ENCODE assay signal across 16 mouse cellular contexts in genomic region chr8:122003646-122004045, GRCm38 (mm10). TPM values are rescaled to one million over a fixed set of nuclear protein-coding genes. Genes with fewer than 3 reads are reported as not detected.
DNase-seq lines count a peak whose midpoint lies in the region; ATAC-seq and TF ChIP-seq lines count a peak whose summit lies in the region.
"Had no signal": no experiment of that assay in that cellular context is flagged by ENCODE, and none has a peak within 500 bp of the region (broad histone marks: within the 10 kb centered on the region; RNA-seq: fewer than 3 reads in every experiment).

No protein-coding gene starts in this region.

- TF ChIP-seq CTCF in forebrain, postnatal 0 days (IDR thresholded peaks at IDR 0.05; ENCODE audit: low read depth): no peak

- H3K79me2 ChIP-seq in myocyte (ENCODE audit: control insufficient read depth, insufficient read depth): no peaks in the 10 kb centered on the region

- no peaks in the 10 kb centered on the region for H3K9me3 ChIP-seq in forebrain, embryonic 14.5 days (replicated peaks; ENCODE audit: control insufficient read depth, low read length)
- no peaks in the 10 kb centered on the region for H3K9me3 ChIP-seq in forebrain, postnatal 0 days (ENCODE audit: low read length)
- H3K9me3 ChIP-seq: heart, embryonic 13.5 days; liver, embryonic 15.5 days had no signal

- intact Hi-C loops in left cerebral cortex, postnatal 4 days (cut with DNase I): no loop called here
- intact Hi-C loops in left cerebral cortex, postnatal 25 days (cut with DNase I): no loop called here

- WGBS in forebrain, embryonic 14.5 days: 79% methylated on average over 8 of the region's 8 CpGs
- WGBS in forebrain, postnatal 0 days: 64% methylated on average over 8 of the region's 8 CpGs

- no peak overlapping the region for H3ac ChIP-seq in myocyte (ENCODE audit: control insufficient read depth, insufficient read length)

- no peak overlapping the region for H3K4me2 ChIP-seq in forebrain, embryonic 14.5 days (ENCODE audit: low read length)
- H3K4me2 ChIP-seq in forebrain, postnatal 0 days (ENCODE audit: low read depth): no peak overlapping the region
- H3K4me2 ChIP-seq in myocyte (ENCODE audit: low read depth): no peak overlapping the region
- H3K4me2 ChIP-seq: heart, embryonic 13.5 days; liver, embryonic 15.5 days had no signal

- ATAC-seq in forebrain, embryonic 14.5 days: no peak
- no peak for ATAC-seq in forebrain, postnatal 0 days
- ATAC-seq: activated CD4-positive, CD25-positive, alpha-beta regulatory T cell, adult 4 months; intestine, postnatal 0 days had no signal

- DNase-seq in forebrain, embryonic 14.5 days (ENCODE audit: low spot score): no peak
- no peak for DNase-seq in forebrain, postnatal 0 days
- peak; percentile 67 for DNase-seq in left cerebral cortex, postnatal 4 days
- no peak for DNase-seq in left cerebral cortex, postnatal 25 days (ENCODE audit: low spot score in 2 of 2)
- peak; percentile 69 to 73 for DNase-seq in cerebellum, postnatal 25 days
- no peak for DNase-seq in thymus, postnatal 25 days
- DNase-seq: thymus, postnatal 14 days had no signal

- peak overlapping the region; percentile 44; the same call in 1 of the 2 replicates for H3K27ac ChIP-seq in forebrain, embryonic 14.5 days (ENCODE audit: low read depth, low read length)
- H3K27ac ChIP-seq in forebrain, postnatal 0 days (ENCODE audit: low read depth, low read length): no peak overlapping the region
- H3K27ac ChIP-seq: heart, embryonic 13.5 days; liver, embryonic 15.5 days had no signal

- TF ChIP-seq POLR2A in myocyte (IDR thresholded peaks at IDR 0.05; ENCODE audit: insufficient read length, low read depth): no peak

- H3K9ac ChIP-seq in forebrain, embryonic 14.5 days (ENCODE audit: low read length): no peak overlapping the region
- H3K9ac ChIP-seq in forebrain, postnatal 0 days: no peak overlapping the region
- H3K9ac ChIP-seq: heart, embryonic 13.5 days; liver, embryonic 15.5 days had no signal

- H3K36me3 ChIP-seq in forebrain, embryonic 14.5 days (ENCODE audit: control insufficient read depth, insufficient read depth, low read length): peaks cover 80% of the 10 kb centered on the region
- H3K36me3 ChIP-seq in forebrain, postnatal 0 days (ENCODE audit: insufficient read depth): peaks cover 36% of the 10 kb centered on the region
- H3K36me3 ChIP-seq in myocyte (ENCODE audit: control insufficient read depth, insufficient read depth): peaks cover 15% of the 10 kb centered on the region

- H3K4me3 ChIP-seq in forebrain, embryonic 14.5 days (ENCODE audit: low read depth, low read length): no peak overlapping the region
- no peak overlapping the region for H3K4me3 ChIP-seq in forebrain, postnatal 0 days (ENCODE audit: low read depth, low read length)
- no peak overlapping the region for H3K4me3 ChIP-seq in myocyte
- H3K4me3 ChIP-seq: heart, embryonic 13.5 days; liver, embryonic 15.5 days had no signal

- H3K27me3 ChIP-seq in forebrain, embryonic 14.5 days (replicated peaks; ENCODE audit: control insufficient read depth, insufficient read depth, low read length): no peaks in the 10 kb centered on the region
- H3K27me3 ChIP-seq in forebrain, postnatal 0 days (ENCODE audit: insufficient read depth, low read length): no peaks in the 10 kb centered on the region
- no peaks in the 10 kb centered on the region for H3K27me3 ChIP-seq in myocyte (ENCODE audit: control insufficient read depth, insufficient read depth, insufficient read length)
- H3K27me3 ChIP-seq: heart, embryonic 13.5 days; liver, embryonic 15.5 days had no signal

- no peaks in the 10 kb centered on the region for H3K4me1 ChIP-seq in forebrain, embryonic 14.5 days (ENCODE audit: control insufficient read depth, insufficient read depth, low read length)
- no peaks in the 10 kb centered on the region for H3K4me1 ChIP-seq in forebrain, postnatal 0 days (ENCODE audit: insufficient read depth)
- H3K4me1 ChIP-seq: liver, embryonic 15.5 days had no signal

TF ChIP-seq in myocyte, 11 proteins besides CTCF, POLR2A, EP300 and RAD21:
- TF ChIP-seq MYOG (IDR thresholded peaks at IDR 0.05; ENCODE audit: control insufficient read depth in 1 of 3, insufficient read depth in 1 of 3, insufficient read length in 2 of 3, low read depth in 2 of 3) (peak in 1 of 3 experiments; percentile 48), TCF3 (IDR thresholded peaks at IDR 0.05; ENCODE audit: insufficient read length, low read depth) (no peak), MYOD1 (IDR thresholded peaks at IDR 0.05; ENCODE audit: control insufficient read depth in 1 of 3, insufficient read length in 2 of 3, low read depth in 2 of 3) (peak in 2 of 3 experiments; percentile 48 to 68)

RNA-seq across cellular contexts. Expression of gene Banp, which starts 54.1 kb away (rescaled TPM):
- 47.2 and 57.7 TPM in 2 replicates for polyA plus RNA-seq in forebrain, embryonic 14.5 days (2014; fragmentation: Nextera tagmentation; extraction: Ambion mirVana)
- 37.9 and 44.1 TPM in 2 replicates for total RNA-seq in forebrain, postnatal 0 days (2014; rRNA removed)
- polyA plus RNA-seq in forebrain, postnatal 0 days (2015; fragmentation: Nextera tagmentation; extraction: Ambion mirVana): 29.3 and 30.0 TPM in 2 replicates
- total RNA-seq in left cerebral cortex, postnatal 4 days (2021): 10 to 100 TPM; 30.2 to 30.7 TPM
- total RNA-seq in left cerebral cortex, postnatal 25 days (2021): 10 to 100 TPM; 36.5 to 58.6 TPM
- 30.3 TPM for polyA plus RNA-seq in myocyte (2012; fragmentation: generic; extraction: Trizol)

RNA-seq across cellular contexts. Expression of gene Car5a, which starts 58.9 kb away (rescaled TPM):
- polyA plus RNA-seq in forebrain, embryonic 14.5 days (2014; fragmentation: Nextera tagmentation; extraction: Ambion mirVana): 0.28 and 0.46 TPM in 2 replicates
- total RNA-seq in forebrain, postnatal 0 days (2014; rRNA removed): 0.23 TPM in 1 of 2 replicates, not detected in the other
- polyA plus RNA-seq in forebrain, postnatal 0 days (2015; fragmentation: Nextera tagmentation; extraction: Ambion mirVana): 0.48 and 0.52 TPM in 2 replicates
- under 1 TPM in 1 of 2 experiments, not detected in 1; 0.48 TPM for total RNA-seq in left cerebral cortex, postnatal 4 days (2021)
- total RNA-seq in left cerebral cortex, postnatal 25 days (2021): not detected
- polyA plus RNA-seq in myocyte (2012; fragmentation: generic; extraction: Trizol): not detected
- total RNA-seq: left cerebral cortex, postnatal 10 days; megakaryocyte progenitor cell, adult 5-6 weeks had no signal
- polyA plus RNA-seq: embryonic facial prominence, embryonic 11.5 days; neural tube, embryonic 11.5 days had no signal

Comparison
In these comparisons a context has a peak if more than half of its experiments do, and no peak if none do; other contexts are left out.
1. DNase-seq: peak in left cerebral cortex, postnatal 4 days (single experiment) and cerebellum, postnatal 25 days (2 of 2); none in forebrain, embryonic 14.5 days (single experiment), forebrain, postnatal 0 days (single experiment), left cerebral cortex, postnatal 25 days (0 of 2) and thymus, postnatal 25 days (single experiment).